Mouse (Mus musculus): ENCODE data around the gene AC140267.1.

Gene AC140267.1

GRCm38 (mm10) chr15:80261100-80261499, 25.5 kb downstream of the AC140267.1 start:
- DNase-seq (ENCODE audit: low read depth, low spot score): no peak

- peak; percentile 96 for DNase-seq (ENCODE audit: low read depth, low spot score)
These were observed 28.3 kb downstream of the AC140267.1 start, which contains the start of gene Rps19bp1 for GRCm38 (mm10) chr15:80263610-80264575. Rps19bp1 (minus strand) TSS chr15:80264315.

GRCm38 (mm10) chr15:80266281-80266680, 30.6 kb downstream of the AC140267.1 start:
- peak; percentile 81 for DNase-seq (ENCODE audit: low read depth, low spot score)

- DNase-seq (ENCODE audit: low read depth, low spot score): no peak
These were observed 36.3 kb downstream of the AC140267.1 start for GRCm38 (mm10) chr15:80271858-80272396.

GRCm38 (mm10) chr15:80277107-80277506, 41.5 kb downstream of the AC140267.1 start:
- DNase-seq (ENCODE audit: low read depth, low spot score): no peak

GRCm38 (mm10) chr15:80277625-80278024, 42.0 kb downstream of the AC140267.1 start:
- DNase-seq (ENCODE audit: low read depth, low spot score): peak; percentile 47

GRCm38 (mm10) chr15:80278121-80278759, 42.6 kb downstream of the AC140267.1 start:
- DNase-seq (ENCODE audit: low read depth, low spot score): no peak

- DNase-seq (ENCODE audit: low read depth, low spot score): no peak
These were observed 43.4 kb downstream of the AC140267.1 start for GRCm38 (mm10) chr15:80279053-80279452.

GRCm38 (mm10) chr15:80280646-80281045, 45.0 kb downstream of the AC140267.1 start:
- DNase-seq (ENCODE audit: low read depth, low spot score): peak; percentile 52

All from A20 (cell line).